Mouse (Mus musculus) testis, adult 2 months (tissue): Measurements from ENCODE around the gene Tspan2.

Source experiments
- CTCF ChIP-seq: fragments of 200-500 bp; IDR thresholded peaks from 2 replicates; pipeline ENCODE4 v1.5.1; 2012; ENCODE audit warnings: low read depth, mild to moderate bottlenecking, inconsistent platforms, low read length, moderate library complexity; ENCODE audit not compliant: control insufficient read depth, insufficient read depth, insufficient replicate concordance
- POLR2A ChIP-seq: fragments of 200-500 bp; IDR thresholded peaks from 2 replicates; pipeline ENCODE4 v1.6.1; 2012; ENCODE audit warnings: low read depth, mild to moderate bottlenecking, inconsistent platforms, low read length, moderate library complexity; ENCODE audit not compliant: control insufficient read depth

GRCm38 (mm10) chr3:102848661-102849060 is 114.3 kb downstream of the Tspan2 start:
- no peak for TF ChIP-seq POLR2A
- TF ChIP-seq CTCF, result no peak
